Mouse (Mus musculus) heart, embryonic 14.5 days (tissue): ENCODE measurements around the gene Wdr43. TPM values are rescaled to one million over a fixed set of nuclear protein-coding genes. Genes with fewer than 3 reads are reported as not detected.

Experiments
- ATAC-seq: fragments of 200-750 bp; cut with Nextera tagmentation; 2 replicates; pipeline ENCODE4 v1.8.0; 2017; ENCODE audit warnings: low read depth, moderate TSS enrichment; ENCODE audit not compliant: insufficient number of reproducible peaks, insufficient read depth, low FRiP score
- H3K27ac ChIP-seq, 2 experiments: fragments of 200-500 bp in 1 of 2; fragments of 300-500 bp in 1 of 2; sonication (generic) in 1 of 2; replicated peaks in 1 of 2; 2 replicates each; pipeline ENCODE4 v1.5.1; 2012 to 2014; ENCODE audit warnings: low read depth in 2 of 2, low read length in 2 of 2, control low read depth in 1 of 2, mild to moderate bottlenecking in 1 of 2, mixed read lengths in 1 of 2; ENCODE audit not compliant: control insufficient read depth in 1 of 2, insufficient read depth in 1 of 2
- H3K27me3 ChIP-seq: fragments of 300-500 bp; sonication (generic); 2 replicates; pipeline ENCODE4 v1.6.1; 2014; ENCODE audit warnings: mild to moderate bottlenecking, low read length, control low read depth; ENCODE audit not compliant: control insufficient read depth, insufficient read depth
- H3K36me3 ChIP-seq: fragments of 300-500 bp; sonication (generic); 2 replicates; pipeline ENCODE4 v1.6.1; 2014; ENCODE audit warnings: mild to moderate bottlenecking, control low read depth, low read length, mixed read lengths; ENCODE audit not compliant: control insufficient read depth, insufficient read depth
- H3K4me1 ChIP-seq, 2 experiments: fragments of 200-500 bp in 1 of 2; fragments of 300-500 bp in 1 of 2; sonication (generic) in 1 of 2; 2 replicates each; pipeline ENCODE4 v1.6.1; 2012 to 2014; ENCODE audit warnings: low read length in 2 of 2, control low read depth in 1 of 2, mixed read lengths in 1 of 2; ENCODE audit not compliant: control insufficient read depth in 2 of 2, insufficient read depth in 2 of 2
- H3K4me2 ChIP-seq: fragments of 300-500 bp; sonication (generic); 2 replicates; pipeline ENCODE4 v1.6.1; 2014; ENCODE audit warnings: mild to moderate bottlenecking, low read length
- H3K4me3 ChIP-seq, 2 experiments: fragments of 200-500 bp in 1 of 2; fragments of 300-500 bp in 1 of 2; sonication (generic) in 1 of 2; 2 replicates each; pipeline ENCODE4 v1.5.1; 2012 to 2014; ENCODE audit warnings: low read length in 2 of 2, mild to moderate bottlenecking in 2 of 2, control low read depth in 1 of 2, low read depth in 1 of 2, moderate library complexity in 1 of 2; ENCODE audit not compliant: control insufficient read depth in 1 of 2, insufficient read depth in 1 of 2
- H3K9ac ChIP-seq: fragments of 300-500 bp; sonication (generic); 2 replicates; pipeline ENCODE4 v1.6.1; 2014; ENCODE audit warnings: mild to moderate bottlenecking, low read length
- H3K9me3 ChIP-seq: fragments of 300-500 bp; sonication (generic); 2 replicates; pipeline ENCODE4 v1.6.1; 2016; ENCODE audit warnings: low read length, control low read depth; ENCODE audit not compliant: control insufficient read depth
- WGBS: fragments of 180-500 bp; shearing (Covaris S2); extraction: QIAGEN DNeasy Blood & Tissue Kit; methylation state at CpG from one replicate; pipeline ENCODE4 v1.1.7; 2014; 5-methylcytosine and 5-hydroxymethylcytosine counted together
- polyA plus RNA-seq: library from polyadenylated mRNA; unstranded; fragments of >200 nt; fragmentation: Nextera tagmentation; extraction: Ambion mirVana; gene quantifications from 2 replicates; pipeline ENCODE4 v1.2.1, GENCODE M21; 2014

The Wdr43 gene
- polyA plus RNA-seq, 1 experiment from 2014 or later, result 40.0 TPM

DNA sequence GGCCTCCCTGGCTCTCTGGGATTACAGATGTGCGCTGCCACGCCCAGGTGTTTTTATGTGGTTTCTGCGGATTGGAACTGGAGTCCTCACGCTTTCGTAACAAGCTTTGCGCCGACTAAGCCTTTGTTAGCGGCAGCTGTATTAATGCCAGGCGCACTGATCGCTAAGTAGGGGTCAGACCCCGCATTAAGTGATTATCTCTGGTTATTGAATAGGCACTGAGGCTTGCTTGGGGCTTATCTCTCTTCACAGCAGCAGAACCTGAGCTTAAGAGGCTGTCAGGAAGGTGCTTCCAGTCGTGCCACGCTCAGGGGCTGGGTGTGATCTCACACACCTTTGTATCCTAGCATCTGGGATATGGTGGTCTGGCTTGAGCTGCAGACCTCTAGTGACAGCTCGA, 66.0 kb downstream of the Wdr43 start:
- no peak for ATAC-seq
- Histone ChIP-seq H3K9me3 (no peaks in the 10 kb centered on the region), H3K36me3 (no peaks in the 10 kb centered on the region), H3K9ac (no peak overlapping the region), H3K27ac (no peak overlapping the region), H3K4me1 (peaks cover 13 to 16% of the 10 kb centered on the region in 2 experiments), H3K4me3 (no peak overlapping the region), H3K4me2 (no peak overlapping the region), H3K27me3 (no peaks in the 10 kb centered on the region)
- 66% methylated on average over 14 of the region's 14 CpGs for WGBS

DNA sequence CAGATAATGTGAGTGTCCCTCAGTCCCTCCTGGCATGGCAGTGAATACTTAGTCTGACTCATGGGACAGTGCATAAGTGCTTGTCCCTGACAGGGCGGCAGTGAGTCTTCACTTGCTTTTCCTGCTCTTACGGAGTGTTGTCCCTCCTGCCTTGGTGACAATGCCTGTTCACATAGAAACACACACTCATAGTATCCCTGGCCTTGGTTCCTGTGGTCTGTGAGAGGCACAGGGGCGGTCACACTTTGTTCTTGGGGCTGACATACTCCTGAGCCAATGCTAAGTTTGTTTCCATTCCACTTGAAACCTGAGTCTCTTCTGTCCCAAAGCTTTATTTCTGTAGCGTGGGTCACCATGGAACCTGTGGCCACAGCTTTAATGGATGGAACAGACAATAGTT, 66.7 kb downstream of the Wdr43 start:
- Histone ChIP-seq H3K27me3 (no peaks in the 10 kb centered on the region), H3K4me2 (no peak overlapping the region), H3K36me3 (no peaks in the 10 kb centered on the region), H3K4me1 (peaks cover 13 to 16% of the 10 kb centered on the region in 2 experiments), H3K9me3 (no peaks in the 10 kb centered on the region), H3K27ac (no peak overlapping the region), H3K4me3 (no peak overlapping the region), H3K9ac (no peak overlapping the region)
- ATAC-seq, result no peak
- 89% methylated on average over 4 of the region's 4 CpGs for WGBS

DNA sequence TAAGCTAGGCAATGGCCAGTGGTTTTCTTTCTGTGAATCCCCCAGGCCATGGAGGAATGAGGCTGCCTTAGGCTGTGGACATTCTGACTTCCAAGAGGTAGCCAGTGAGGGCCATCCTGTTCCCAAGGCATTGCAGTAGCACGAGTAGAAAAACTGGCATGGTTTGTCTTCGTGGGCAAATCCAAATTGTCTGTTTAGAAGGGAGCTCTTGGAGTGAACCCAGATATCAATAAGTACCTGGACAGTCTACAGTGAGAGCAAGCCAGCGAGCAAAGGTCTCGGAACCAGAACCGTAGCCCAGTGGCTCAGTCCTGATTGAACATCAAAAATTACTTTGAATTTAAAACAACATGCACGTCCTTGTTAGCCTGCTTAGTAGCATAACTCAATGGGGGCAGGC, 67.6 kb downstream of the Wdr43 start:
- Histone ChIP-seq H3K9me3 (no peaks in the 10 kb centered on the region), H3K4me1 (peaks cover 13 to 16% of the 10 kb centered on the region in 2 experiments), H3K9ac (no peak overlapping the region), H3K27ac (no peak overlapping the region), H3K36me3 (no peaks in the 10 kb centered on the region), H3K4me2 (no peak overlapping the region), H3K4me3 (no peak overlapping the region), H3K27me3 (no peaks in the 10 kb centered on the region)
- ATAC-seq, result no peak
- WGBS, result 88% methylated on average over 6 of the region's 6 CpGs

DNA sequence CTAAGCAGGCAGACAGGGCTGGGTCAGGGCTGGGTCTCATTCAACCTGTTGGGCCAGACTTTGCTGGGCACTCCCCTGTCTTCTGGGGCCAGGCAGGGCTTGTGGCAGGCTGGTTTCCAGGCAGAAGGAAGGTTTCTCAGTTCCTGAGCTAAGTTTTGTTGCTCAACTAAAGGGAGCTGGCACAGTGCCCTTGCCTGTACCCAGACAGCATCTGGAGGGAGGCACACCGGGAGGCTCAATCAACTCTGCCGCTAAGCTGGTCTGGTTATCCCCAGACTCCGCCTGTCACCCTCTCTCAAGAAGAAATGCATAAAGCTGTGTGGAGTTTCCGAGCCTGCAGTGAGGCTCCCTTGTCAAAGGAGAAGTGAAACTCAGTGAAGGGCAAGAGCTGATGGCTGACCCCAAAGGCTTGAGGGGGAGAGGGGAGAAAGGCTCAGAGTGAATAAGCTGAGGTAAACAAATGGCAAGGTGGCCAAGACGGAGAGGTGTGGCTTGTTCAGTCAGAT, 68.5 kb downstream of the Wdr43 start:
- no peaks in the 10 kb centered on the region for H3K9me3 ChIP-seq
- ATAC-seq, result no peak
- H3K4me1 ChIP-seq, result peaks cover 13 to 16% of the 10 kb centered on the region in 2 experiments
- no peak overlapping the region for H3K4me3 ChIP-seq
- no peak overlapping the region for H3K27ac ChIP-seq
- H3K27me3 ChIP-seq, result no peaks in the 10 kb centered on the region
- H3K36me3 ChIP-seq, result no peaks in the 10 kb centered on the region
- H3K4me2 ChIP-seq, result no peak overlapping the region
- 31% methylated on average over 5 of the region's 5 CpGs for WGBS
- H3K9ac ChIP-seq, result no peak overlapping the region

GRCm38 (mm10) chr17:71687436-71687835, 71.7 kb downstream of the Wdr43 start:
- Histone ChIP-seq H3K9me3 (no peaks in the 10 kb centered on the region), H3K9ac (no peak overlapping the region), H3K36me3 (no peaks in the 10 kb centered on the region), H3K27ac (no peak overlapping the region), H3K4me1 (peaks cover 11 to 14% of the 10 kb centered on the region in 2 experiments), H3K4me2 (no peak overlapping the region), H3K4me3 (no peak overlapping the region), H3K27me3 (no peaks in the 10 kb centered on the region)
- 70% methylated on average over 9 of the region's 9 CpGs for WGBS
- no peak for ATAC-seq

DNA sequence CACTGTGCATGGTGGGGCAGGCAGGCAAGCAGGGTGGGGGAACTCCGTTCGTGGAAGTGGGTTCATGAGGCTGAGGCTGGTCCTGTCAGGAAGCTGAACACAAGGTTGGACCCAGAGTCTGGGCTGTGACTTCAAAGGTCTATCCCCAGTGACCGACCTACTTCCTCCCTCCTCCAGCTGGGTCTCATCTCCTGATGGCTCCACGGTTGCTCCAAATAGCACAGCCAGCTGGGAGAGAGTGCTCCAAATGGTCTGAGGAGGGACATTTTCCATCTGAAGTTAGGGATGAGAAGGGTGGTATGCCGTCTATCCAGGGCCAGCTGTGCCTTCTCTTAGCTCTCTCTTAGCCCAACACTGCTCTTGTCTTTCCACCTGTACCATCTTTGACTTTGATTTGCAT, 74.2 kb downstream of the Wdr43 start:
- Histone ChIP-seq H3K9ac (no peak overlapping the region), H3K4me2 (no peak overlapping the region), H3K4me1 (peaks cover 5 to 6% of the 10 kb centered on the region in 2 experiments; a peak in 2 of 4 replicates), H3K4me3 (no peak overlapping the region), H3K27ac (no peak overlapping the region), H3K36me3 (no peaks in the 10 kb centered on the region), H3K27me3 (no peaks in the 10 kb centered on the region), H3K9me3 (no peaks in the 10 kb centered on the region)
- ATAC-seq, result no peak
- 60% methylated on average over 5 of the region's 5 CpGs for WGBS

DNA sequence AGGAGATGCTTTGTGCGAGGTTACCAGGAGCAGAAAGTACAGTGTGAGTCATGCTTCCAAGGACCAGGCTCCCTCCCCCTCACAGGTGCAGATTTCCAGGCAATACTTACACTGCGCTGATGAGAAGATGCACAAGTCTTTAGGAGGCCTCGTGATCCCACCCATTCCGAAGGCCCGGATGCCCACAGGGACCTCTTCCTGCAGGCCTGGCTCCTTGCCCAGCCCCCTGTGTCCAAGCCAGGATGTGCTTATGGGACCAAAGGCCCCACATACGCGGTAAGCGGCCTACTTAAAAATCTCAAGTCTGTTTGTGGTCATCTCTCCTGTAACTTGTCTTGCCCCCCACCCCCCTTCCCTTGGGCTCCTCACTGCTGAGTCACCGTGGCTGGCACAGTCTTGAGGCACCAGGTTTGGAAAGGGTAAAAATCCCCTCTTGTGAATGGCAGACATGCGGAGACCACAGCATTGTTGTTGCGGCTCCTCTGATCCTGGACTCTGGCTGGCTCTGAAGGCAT, 75.7 kb downstream of the Wdr43 start:
- H3K27ac ChIP-seq, result no peak overlapping the region
- peaks cover 12 to 17% of the 10 kb centered on the region in 2 experiments for H3K4me1 ChIP-seq
- no peak for ATAC-seq
- H3K9ac ChIP-seq, result no peak overlapping the region
- no peaks in the 10 kb centered on the region for H3K36me3 ChIP-seq
- H3K9me3 ChIP-seq, result no peaks in the 10 kb centered on the region
- WGBS, result 63% methylated on average over 11 of the region's 11 CpGs
- no peak overlapping the region for H3K4me3 ChIP-seq
- H3K4me2 ChIP-seq, result no peak overlapping the region
- H3K27me3 ChIP-seq, result no peaks in the 10 kb centered on the region

DNA sequence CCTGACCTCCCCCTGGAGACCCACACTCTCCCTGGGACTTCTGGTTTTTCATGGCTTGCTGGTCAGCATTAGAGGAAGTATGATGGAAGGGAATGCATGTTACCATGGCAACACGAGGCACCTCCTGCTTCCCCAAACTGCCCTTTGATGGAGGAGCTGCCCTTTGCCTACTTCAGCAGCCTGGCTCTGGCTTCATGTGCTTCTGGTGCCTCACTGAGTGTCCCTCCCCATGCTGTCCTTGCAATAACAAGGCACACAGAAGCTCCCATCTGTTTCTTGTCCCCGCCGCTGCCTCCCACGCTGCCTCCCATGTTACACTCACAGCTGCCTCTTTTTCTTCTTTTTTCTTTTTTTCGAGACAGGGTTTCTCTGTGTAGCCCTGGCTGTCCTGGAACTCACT, 77.6 kb downstream of the Wdr43 start:
- 74% methylated on average over 5 of the region's 5 CpGs for WGBS
- H3K4me1 ChIP-seq, result peaks cover 25 to 29% of the 10 kb centered on the region in 2 experiments
- no peak overlapping the region for H3K9ac ChIP-seq
- H3K27me3 ChIP-seq, result no peaks in the 10 kb centered on the region
- H3K4me2 ChIP-seq, result no peak overlapping the region
- no peak overlapping the region for H3K4me3 ChIP-seq
- H3K9me3 ChIP-seq, result no peaks in the 10 kb centered on the region
- H3K27ac ChIP-seq, result no peak overlapping the region
- no peak for ATAC-seq
- no peaks in the 10 kb centered on the region for H3K36me3 ChIP-seq
